Mouse (Mus musculus): ENCODE results near the gene Man2a1.

Gene Man2a1

GRCm38 (mm10) chr17:64603134-64603533, 2.6 kb downstream of the Man2a1 start:
- DNase-seq (ENCODE audit: low read depth) = no peak

GRCm38 (mm10) chr17:64603534-64603933, 3.0 kb downstream of the Man2a1 start:
- DNase-seq (ENCODE audit: low read depth) = no peak

GRCm38 (mm10) chr17:64604163-64604562, 3.6 kb downstream of the Man2a1 start:
- no peak for DNase-seq (ENCODE audit: low read depth)

- DNase-seq (ENCODE audit: low read depth) = no peak
These were observed 7.7 kb downstream of the Man2a1 start for GRCm38 (mm10) chr17:64608228-64608627.

GRCm38 (mm10) chr17:64608923-64609598, 8.5 kb downstream of the Man2a1 start:
- DNase-seq (ENCODE audit: low read depth) = no peak

GRCm38 (mm10) chr17:64609741-64610140, 9.2 kb downstream of the Man2a1 start:
- no peak for DNase-seq (ENCODE audit: low read depth)

GRCm38 (mm10) chr17:64611426-64611825, 10.9 kb downstream of the Man2a1 start:
- DNase-seq (ENCODE audit: low read depth) = no peak

- DNase-seq (ENCODE audit: low read depth) = peak; percentile 64
These were observed 11.8 kb downstream of the Man2a1 start for GRCm38 (mm10) chr17:64612135-64612885.

- no peak for DNase-seq (ENCODE audit: low read depth)
These were observed 12.4 kb downstream of the Man2a1 start for GRCm38 (mm10) chr17:64612930-64613329.

GRCm38 (mm10) chr17:64613351-64613750, 12.8 kb downstream of the Man2a1 start:
- DNase-seq (ENCODE audit: low read depth) = no peak

GRCm38 (mm10) chr17:64614804-64615203, 14.3 kb downstream of the Man2a1 start:
- no peak for DNase-seq (ENCODE audit: low read depth)

GRCm38 (mm10) chr17:64615420-64615819, 14.9 kb downstream of the Man2a1 start:
- no peak for DNase-seq (ENCODE audit: low read depth)

- no peak for DNase-seq (ENCODE audit: low read depth)
These were observed 15.7 kb downstream of the Man2a1 start for GRCm38 (mm10) chr17:64616259-64616658.

GRCm38 (mm10) chr17:64617838-64618237, 17.3 kb downstream of the Man2a1 start:
- no peak for DNase-seq (ENCODE audit: low read depth)

- no peak for DNase-seq (ENCODE audit: low read depth)
These were observed 18.5 kb downstream of the Man2a1 start for GRCm38 (mm10) chr17:64618996-64619395.

GRCm38 (mm10) chr17:64620135-64620534, 19.6 kb downstream of the Man2a1 start:
- no peak for DNase-seq (ENCODE audit: low read depth)

GRCm38 (mm10) chr17:64620627-64621026, 20.1 kb downstream of the Man2a1 start:
- DNase-seq (ENCODE audit: low read depth) = no peak

- no peak for DNase-seq (ENCODE audit: low read depth)
These were observed 20.7 kb downstream of the Man2a1 start for GRCm38 (mm10) chr17:64621226-64621625.

- DNase-seq (ENCODE audit: low read depth) = no peak
These were observed 21.3 kb downstream of the Man2a1 start for GRCm38 (mm10) chr17:64621649-64622351.

- DNase-seq (ENCODE audit: low read depth) = no peak
These were observed 21.9 kb downstream of the Man2a1 start for GRCm38 (mm10) chr17:64622352-64622886.

- DNase-seq (ENCODE audit: low read depth) = no peak
These were observed 23.9 kb downstream of the Man2a1 start for GRCm38 (mm10) chr17:64624439-64624838.

- DNase-seq (ENCODE audit: low read depth) = no peak
These were observed 28.3 kb downstream of the Man2a1 start for GRCm38 (mm10) chr17:64628796-64629195.

GRCm38 (mm10) chr17:64629486-64629885, 28.9 kb downstream of the Man2a1 start:
- DNase-seq (ENCODE audit: low read depth) = no peak

Measured in fibroblast of lung, adult 2 months (primary cell).